Mouse (Mus musculus) lung, adult 2 months (tissue): ENCODE measurements around the gene Zfp119b.
"Not testable (repeated sequence)": the region's sequence is repeated elsewhere in the genome, so short reads cannot be mapped to it uniquely, and the experiment has no call there.

Experiments
- CTCF ChIP-seq: fragments of 200-500 bp; IDR thresholded peaks from 2 replicates; pipeline ENCODE4 v1.5.1; 2011; ENCODE audit warnings: mild to moderate bottlenecking, low read length, control low read depth; ENCODE audit not compliant: insufficient read depth
- POLR2A ChIP-seq: fragments of 200-500 bp; IDR thresholded peaks from 2 replicates; pipeline ENCODE4 v1.6.1; 2011; ENCODE audit warnings: low read depth, mild to moderate bottlenecking, control low read depth, low read length, borderline replicate concordance; ENCODE audit errors: extremely low read depth

DNA sequence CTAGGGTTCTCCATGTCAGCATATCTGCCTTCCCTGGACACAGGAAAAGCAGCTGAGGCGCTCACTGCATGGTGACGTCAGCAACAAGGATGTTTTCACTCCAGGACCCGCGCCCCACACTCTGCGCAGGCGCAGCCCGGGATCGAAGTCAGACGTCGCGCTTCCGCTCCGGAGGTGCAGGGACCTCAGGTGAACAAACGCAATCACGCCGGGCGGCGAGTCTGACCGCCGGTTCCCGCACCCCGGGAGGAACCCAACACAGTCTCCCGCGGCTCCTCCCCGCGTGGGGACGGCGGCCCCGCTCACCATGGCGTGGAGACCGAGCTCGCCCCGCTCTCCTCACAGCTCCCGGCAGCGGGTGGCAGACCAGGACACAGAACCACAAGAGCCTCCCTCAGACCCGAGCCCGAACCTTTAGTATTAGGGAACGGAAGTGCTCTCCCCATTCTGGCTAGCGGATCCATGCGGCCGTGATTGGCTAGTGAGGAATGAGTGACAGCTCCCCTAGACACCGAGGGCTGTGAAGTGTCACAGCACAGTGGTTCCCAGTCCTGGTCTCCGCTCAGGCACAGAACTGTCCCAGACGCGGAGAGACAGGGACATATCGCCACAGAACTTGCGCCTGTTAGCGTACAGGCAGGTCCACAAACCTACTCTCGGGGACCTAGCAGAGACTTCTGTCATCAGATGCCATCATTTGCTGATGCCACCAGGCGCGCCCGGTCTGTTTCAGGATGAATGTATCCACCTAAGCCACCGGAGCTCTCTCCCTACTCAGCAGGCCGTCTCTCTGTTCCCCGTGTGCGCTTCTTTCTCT lies 4.2 kb downstream of the Zfp119b start:
- peak; percentile 81; the same call in 1 of the 2 replicates for TF ChIP-seq POLR2A
- TF ChIP-seq CTCF: not testable (repeated sequence)
